Mouse (Mus musculus) inflammation-experienced regulatory T-cells, adult 6 months (primary cell): ENCODE measurements around the gene Ccdc158. TPM values are rescaled to one million over a fixed set of nuclear protein-coding genes. Genes with fewer than 3 reads are reported as not detected.

Experiments
- ATAC-seq: one replicate; pipeline ENCODE4 v1.8.0; 2017
- polyA plus RNA-seq, 3 experiments: library from polyadenylated mRNA; unstranded; fragments of 100-300 nt; shearing (Covaris generic); gene quantifications; one replicate each; pipeline ENCODE4 v1.2.1; 2017

The Ccdc158 gene
- not detected for polyA plus RNA-seq

GRCm38 (mm10) chr5:92674859-92675573 lies at the start of gene Ccdc158:
Ccdc158 (minus strand) TSS chr5:92675271.
- peak; percentile 63 for ATAC-seq

GRCm38 (mm10) chr5:92721610-92722009 lies 46.5 kb upstream of the Ccdc158 start:
- ATAC-seq = no peak

- no peak for ATAC-seq
Observed at GRCm38 (mm10) chr5:92718856-92719255, 43.8 kb upstream of the Ccdc158 start.

- no peak for ATAC-seq
Observed at GRCm38 (mm10) chr5:92717666-92718360, 42.7 kb upstream of the Ccdc158 start.

GRCm38 (mm10) chr5:92715890-92716289 lies 40.8 kb upstream of the Ccdc158 start:
- ATAC-seq = no peak

- ATAC-seq = no peak
Observed at GRCm38 (mm10) chr5:92715319-92715718, 40.2 kb upstream of the Ccdc158 start.

GRCm38 (mm10) chr5:92714886-92715285 lies 39.8 kb upstream of the Ccdc158 start:
- no peak for ATAC-seq

- no peak for ATAC-seq
Observed at GRCm38 (mm10) chr5:92712621-92713395, 37.7 kb upstream of the Ccdc158 start.

GRCm38 (mm10) chr5:92711666-92712290 lies 36.7 kb upstream of the Ccdc158 start:
- no peak for ATAC-seq

- no peak for ATAC-seq
Observed at GRCm38 (mm10) chr5:92710779-92711178, 35.7 kb upstream of the Ccdc158 start.

- no peak for ATAC-seq
Observed at GRCm38 (mm10) chr5:92707921-92708491, 32.9 kb upstream of the Ccdc158 start.

GRCm38 (mm10) chr5:92703671-92704070 lies 28.6 kb upstream of the Ccdc158 start:
- no peak for ATAC-seq

- ATAC-seq = no peak
Observed at GRCm38 (mm10) chr5:92701750-92702149, 26.7 kb upstream of the Ccdc158 start.

GRCm38 (mm10) chr5:92698837-92699529 lies 23.9 kb upstream of the Ccdc158 start:
- no peak for ATAC-seq

- ATAC-seq = no peak
Observed at GRCm38 (mm10) chr5:92698131-92698836, 23.2 kb upstream of the Ccdc158 start.

GRCm38 (mm10) chr5:92694316-92694995 lies 19.4 kb upstream of the Ccdc158 start:
- no peak for ATAC-seq

GRCm38 (mm10) chr5:92693744-92694143 lies 18.7 kb upstream of the Ccdc158 start:
- ATAC-seq = no peak

GRCm38 (mm10) chr5:92692206-92693007 lies 17.3 kb upstream of the Ccdc158 start:
- ATAC-seq = no peak

GRCm38 (mm10) chr5:92688569-92688968 lies 13.5 kb upstream of the Ccdc158 start:
- no peak for ATAC-seq

GRCm38 (mm10) chr5:92688124-92688523 lies 13.1 kb upstream of the Ccdc158 start:
- no peak for ATAC-seq
